Mouse (Mus musculus): ENCODE data around the gene Tmem132d. TPM values are rescaled to one million over a fixed set of nuclear protein-coding genes. Genes with fewer than 3 reads are reported as not detected.

Tmem132d gene
- polyA plus RNA-seq, 2 experiments = 0.33 to 0.58 TPM

DNA sequence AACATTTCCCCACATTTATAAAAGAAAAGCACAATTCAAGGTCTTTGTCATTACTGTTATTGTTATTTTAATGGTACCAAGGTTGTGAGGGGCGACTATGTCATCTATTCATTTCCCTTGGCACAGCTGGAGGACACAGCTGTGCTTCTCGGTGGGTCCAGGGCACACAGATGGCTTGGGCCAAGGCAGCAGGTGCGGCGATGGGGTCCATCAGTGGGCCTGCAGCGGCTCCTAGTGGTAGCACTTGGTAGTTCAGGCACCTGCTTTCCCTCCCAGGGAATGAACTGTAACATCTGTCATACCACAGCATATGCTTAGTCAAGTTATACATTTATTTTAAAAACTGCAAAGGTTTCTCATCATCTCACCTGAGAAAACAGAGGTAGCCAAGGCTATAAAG is 7.0 kb upstream of the Tmem132d start:
- Histone ChIP-seq H3K27ac (replicated peaks; ENCODE audit: low read depth, low read length) (no peak overlapping the region), H3K4me2 (replicated peaks; ENCODE audit: low read depth, low read length, severe bottlenecking) (no peak overlapping the region), H3K36me3 (ENCODE audit: control insufficient read depth, insufficient read depth, low read length) (no peaks in the 10 kb centered on the region), H3K27me3 (ENCODE audit: control insufficient read depth, insufficient read depth, low read length) (peaks cover 46% of the 10 kb centered on the region), H3K9ac (ENCODE audit: low read depth, low read length, severe bottlenecking) (no peak overlapping the region), H3K4me1 (ENCODE audit: control insufficient read depth, insufficient read depth, low read length) (no peaks in the 10 kb centered on the region), H3K4me3 (replicated peaks; ENCODE audit: low read length) (no peak overlapping the region), H3K9me3 (ENCODE audit: control insufficient read depth, low read length) (no peaks in the 10 kb centered on the region)
- ATAC-seq (ENCODE audit: low FRiP score, low read depth) (peak; percentile 65; the same call in 1 of the 2 replicates), DNase-seq (ENCODE audit: low spot score) (peak; percentile 56)
- 0% methylated on average over 5 of the region's 5 CpGs for WGBS
- no peak for TF ChIP-seq POLR2A (IDR thresholded peaks at IDR 0.05; ENCODE audit: borderline replicate concordance, extremely low read depth, insufficient read depth, insufficient read length)

DNA sequence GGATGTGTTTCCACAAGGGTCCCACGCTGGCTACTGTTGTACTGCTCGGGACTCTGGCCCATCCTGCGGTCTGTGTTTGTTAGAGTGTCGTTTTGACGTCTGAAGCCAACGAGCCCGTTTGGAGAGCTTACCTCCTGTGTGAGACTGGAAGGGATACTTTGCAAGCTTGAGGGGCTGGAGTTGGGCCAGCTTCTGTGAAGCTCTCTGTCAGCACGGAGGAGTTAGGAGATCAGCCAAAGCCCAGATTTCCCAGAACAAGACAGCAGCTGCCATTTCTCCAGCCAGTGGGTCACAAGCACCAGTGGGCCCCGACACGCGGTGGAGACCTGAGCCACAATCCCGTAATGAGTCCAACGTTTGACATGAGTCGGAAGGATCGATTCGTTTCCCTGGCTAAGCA is 5.2 kb upstream of the Tmem132d start:
- Histone ChIP-seq H3K4me1 (ENCODE audit: control insufficient read depth, insufficient read depth, low read length) (no peaks in the 10 kb centered on the region), H3K9me3 (ENCODE audit: control insufficient read depth, low read length) (no peaks in the 10 kb centered on the region), H3K4me3 (replicated peaks; ENCODE audit: low read length) (no peak overlapping the region), H3K4me2 (replicated peaks; ENCODE audit: low read depth, low read length, severe bottlenecking) (no peak overlapping the region), H3K27me3 (ENCODE audit: control insufficient read depth, insufficient read depth, low read length) (peaks cover 49% of the 10 kb centered on the region), H3K9ac (ENCODE audit: low read depth, low read length, severe bottlenecking) (no peak overlapping the region), H3K27ac (replicated peaks; ENCODE audit: low read depth, low read length) (no peak overlapping the region), H3K36me3 (ENCODE audit: control insufficient read depth, insufficient read depth, low read length) (no peaks in the 10 kb centered on the region)
- WGBS = 65% methylated on average over 16 of the region's 16 CpGs
- ATAC-seq (ENCODE audit: low FRiP score, low read depth) (no peak), DNase-seq (ENCODE audit: low spot score) (no peak)
- TF ChIP-seq POLR2A (IDR thresholded peaks at IDR 0.05; ENCODE audit: borderline replicate concordance, extremely low read depth, insufficient read depth, insufficient read length) = no peak

GRCm38 (mm10) chr5:128436909-128437308 is 4.0 kb upstream of the Tmem132d start:
- ATAC-seq (ENCODE audit: low FRiP score, low read depth) = no peak
- H3K27me3 ChIP-seq (ENCODE audit: control insufficient read depth, insufficient read depth, low read length) = peaks cover 50% of the 10 kb centered on the region
- H3K27ac ChIP-seq (replicated peaks; ENCODE audit: low read depth, low read length) = no peak overlapping the region
- DNase-seq (ENCODE audit: low spot score) = peak; percentile 14
- no peak overlapping the region for H3K4me3 ChIP-seq (replicated peaks; ENCODE audit: low read length)
- H3K4me1 ChIP-seq (ENCODE audit: control insufficient read depth, insufficient read depth, low read length) = no peaks in the 10 kb centered on the region
- no peaks in the 10 kb centered on the region for H3K9me3 ChIP-seq (ENCODE audit: control insufficient read depth, low read length)
- no peaks in the 10 kb centered on the region for H3K36me3 ChIP-seq (ENCODE audit: control insufficient read depth, insufficient read depth, low read length)
- TF ChIP-seq POLR2A (IDR thresholded peaks at IDR 0.05; ENCODE audit: borderline replicate concordance, extremely low read depth, insufficient read depth, insufficient read length) = no peak
- H3K4me2 ChIP-seq (replicated peaks; ENCODE audit: low read depth, low read length, severe bottlenecking) = no peak overlapping the region
- no peak overlapping the region for H3K9ac ChIP-seq (ENCODE audit: low read depth, low read length, severe bottlenecking)
- 19% methylated on average over 9 of the region's 9 CpGs for WGBS

DNA sequence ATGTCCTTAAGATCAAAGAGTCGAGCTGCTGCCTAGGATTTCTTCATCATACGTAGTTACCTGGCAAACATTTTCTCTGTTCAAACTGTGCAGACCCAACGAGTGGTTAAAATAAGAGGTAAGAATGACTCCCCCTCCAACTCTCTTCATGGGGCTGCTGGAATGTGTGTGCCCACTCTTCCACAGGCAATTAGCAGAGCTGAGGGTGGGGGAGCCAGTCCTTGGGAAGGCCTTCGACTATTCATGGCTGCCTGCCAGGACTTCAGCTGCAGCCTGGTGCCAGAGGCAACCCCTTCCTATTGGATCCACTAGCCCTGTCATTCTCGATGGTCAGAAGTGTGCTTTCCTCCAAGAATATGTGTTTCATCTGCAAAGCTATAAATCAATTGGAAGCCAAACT is 2.8 kb upstream of the Tmem132d start:
- H3K4me3 ChIP-seq (replicated peaks; ENCODE audit: low read length) = no peak overlapping the region
- DNase-seq (ENCODE audit: low spot score) (peak; percentile 24), ATAC-seq (ENCODE audit: low FRiP score, low read depth) (no peak)
- H3K27ac ChIP-seq (replicated peaks; ENCODE audit: low read depth, low read length) = no peak overlapping the region
- no peaks in the 10 kb centered on the region for H3K36me3 ChIP-seq (ENCODE audit: control insufficient read depth, insufficient read depth, low read length)
- no peak for TF ChIP-seq POLR2A (IDR thresholded peaks at IDR 0.05; ENCODE audit: borderline replicate concordance, extremely low read depth, insufficient read depth, insufficient read length)
- H3K27me3 ChIP-seq (ENCODE audit: control insufficient read depth, insufficient read depth, low read length) = peaks cover 57% of the 10 kb centered on the region
- 35% methylated on average over 5 of the region's 5 CpGs for WGBS
- no peak overlapping the region for H3K9ac ChIP-seq (ENCODE audit: low read depth, low read length, severe bottlenecking)
- no peaks in the 10 kb centered on the region for H3K9me3 ChIP-seq (ENCODE audit: control insufficient read depth, low read length)
- H3K4me1 ChIP-seq (ENCODE audit: control insufficient read depth, insufficient read depth, low read length) = no peaks in the 10 kb centered on the region
- no peak overlapping the region for H3K4me2 ChIP-seq (replicated peaks; ENCODE audit: low read depth, low read length, severe bottlenecking)

- DNase-seq (ENCODE audit: low spot score) = no peak
- TF ChIP-seq POLR2A (IDR thresholded peaks at IDR 0.05; ENCODE audit: borderline replicate concordance, extremely low read depth, insufficient read depth, insufficient read length) = no peak
- peaks cover 60% of the 10 kb centered on the region for H3K27me3 ChIP-seq (ENCODE audit: control insufficient read depth, insufficient read depth, low read length)
- H3K9me3 ChIP-seq (ENCODE audit: control insufficient read depth, low read length) = no peaks in the 10 kb centered on the region
- WGBS = 44% methylated on average over 9 of the region's 9 CpGs
- no peaks in the 10 kb centered on the region for H3K36me3 ChIP-seq (ENCODE audit: control insufficient read depth, insufficient read depth, low read length)
- no peak overlapping the region for H3K27ac ChIP-seq (replicated peaks; ENCODE audit: low read depth, low read length)
- no peak overlapping the region for H3K9ac ChIP-seq (ENCODE audit: low read depth, low read length, severe bottlenecking)
- no peak for ATAC-seq (ENCODE audit: low FRiP score, low read depth)
- no peak overlapping the region for H3K4me2 ChIP-seq (replicated peaks; ENCODE audit: low read depth, low read length, severe bottlenecking)
- no peak overlapping the region for H3K4me3 ChIP-seq (replicated peaks; ENCODE audit: low read length)
- no peaks in the 10 kb centered on the region for H3K4me1 ChIP-seq (ENCODE audit: control insufficient read depth, insufficient read depth, low read length)
These were observed 909 bp upstream of the Tmem132d start for GRCm38 (mm10) chr5:128433786-128434185.

DNA sequence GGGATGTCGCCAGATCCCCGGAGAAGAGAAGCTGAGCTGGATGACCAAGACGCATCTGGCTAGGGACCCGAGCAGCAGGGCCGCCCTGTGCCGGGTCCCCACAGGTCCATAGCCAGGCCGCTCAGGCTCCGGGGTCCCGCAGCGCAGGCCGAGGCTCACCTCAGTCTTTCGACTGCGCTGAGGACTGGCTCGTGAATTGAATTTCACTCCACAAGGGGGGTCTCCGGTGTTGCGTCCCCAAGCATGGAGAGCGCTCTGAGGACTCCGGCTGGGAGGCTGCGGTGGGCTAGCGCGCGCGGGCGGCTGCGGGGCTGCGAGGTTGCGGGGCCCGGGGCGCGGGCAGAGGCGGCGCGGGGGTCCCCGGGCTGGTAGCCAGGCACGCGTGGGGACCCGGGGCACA is 455 bp downstream of the Tmem132d start:
- peak overlapping the region; percentile 25; the same call in 1 of the 2 replicates for H3K9ac ChIP-seq (ENCODE audit: low read depth, low read length, severe bottlenecking)
- peak overlapping the region; percentile 40 for H3K4me3 ChIP-seq (replicated peaks; ENCODE audit: low read length)

More for the DNA sequence above, 455 bp downstream of the Tmem132d start:
- Histone ChIP-seq H3K4me1 (ENCODE audit: control insufficient read depth, insufficient read depth, low read length) (no peaks in the 10 kb centered on the region), H3K36me3 (ENCODE audit: control insufficient read depth, insufficient read depth, low read length) (no peaks in the 10 kb centered on the region), H3K27me3 (ENCODE audit: control insufficient read depth, insufficient read depth, low read length) (peaks cover 48% of the 10 kb centered on the region), H3K9me3 (ENCODE audit: control insufficient read depth, low read length) (no peaks in the 10 kb centered on the region), H3K4me2 (replicated peaks; ENCODE audit: low read depth, low read length, severe bottlenecking) (peak overlapping the region; percentile 68), H3K27ac (replicated peaks; ENCODE audit: low read depth, low read length) (no peak overlapping the region)
- no peak for ATAC-seq (ENCODE audit: low FRiP score, low read depth)
- TF ChIP-seq POLR2A (IDR thresholded peaks at IDR 0.05; ENCODE audit: borderline replicate concordance, extremely low read depth, insufficient read depth, insufficient read length) = no peak
- no peak for DNase-seq (ENCODE audit: low spot score)
- 4% methylated on average over 30 of the region's 37 CpGs for WGBS

Data from limb, embryonic 14.5 days (tissue).